Mouse (Mus musculus): ENCODE measurements around the gene Lpar3. TPM values are rescaled to one million over a fixed set of nuclear protein-coding genes. Genes with fewer than 3 reads are reported as not detected.

The Lpar3 gene
- polyA plus RNA-seq, 3 experiments from 2014 or later, result 0.23 TPM; not detected in 2

GRCm38 (mm10) chr3:146316293-146316692 is 95.5 kb downstream of the Lpar3 start:
- ATAC-seq, result no peak

- no peak for ATAC-seq
Observed at GRCm38 (mm10) chr3:146317366-146317765, 96.6 kb downstream of the Lpar3 start.

DNA sequence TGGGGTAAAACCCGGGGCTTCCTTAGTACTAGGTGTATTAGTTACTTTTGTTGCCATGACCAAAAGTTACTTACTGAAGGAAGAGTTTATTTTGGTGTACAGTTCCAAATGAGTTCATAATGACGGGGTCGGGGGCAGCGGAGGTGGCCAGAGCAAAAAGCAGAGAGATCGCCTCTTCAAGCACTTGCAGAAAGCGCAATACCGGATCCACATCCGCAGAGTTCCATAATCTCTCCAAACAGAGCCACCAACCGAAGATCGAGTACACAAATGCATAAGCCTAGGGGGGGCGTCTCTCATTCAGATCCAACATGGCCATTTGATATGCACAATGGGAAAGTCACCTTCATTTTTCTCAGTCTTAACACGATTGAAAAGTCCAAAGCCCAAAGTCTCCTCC is 97.1 kb downstream of the Lpar3 start:
- no peak for ATAC-seq

- no peak for ATAC-seq
Observed at GRCm38 (mm10) chr3:146318520-146318938, 97.8 kb downstream of the Lpar3 start.

DNA sequence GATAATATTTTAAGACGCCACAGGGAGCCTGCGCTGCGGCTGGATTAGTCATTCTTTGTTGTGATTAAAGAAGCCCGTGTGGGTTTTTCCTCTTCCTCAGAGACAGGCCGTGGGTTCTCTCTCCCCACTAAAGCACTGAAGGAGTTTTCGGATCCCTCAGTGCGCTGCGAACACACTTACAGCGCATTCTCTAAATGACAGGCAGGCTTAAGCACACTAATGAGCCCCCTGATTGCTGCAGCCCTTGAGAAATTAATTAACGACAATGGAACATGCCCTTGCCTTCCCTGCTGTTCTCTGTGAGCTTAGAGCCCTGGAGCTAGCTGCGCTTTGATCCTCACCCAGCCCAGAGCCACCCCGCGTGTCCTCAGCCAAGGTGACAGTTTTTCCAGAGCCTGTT is 98.2 kb downstream of the Lpar3 start:
- ATAC-seq, result no peak

DNA sequence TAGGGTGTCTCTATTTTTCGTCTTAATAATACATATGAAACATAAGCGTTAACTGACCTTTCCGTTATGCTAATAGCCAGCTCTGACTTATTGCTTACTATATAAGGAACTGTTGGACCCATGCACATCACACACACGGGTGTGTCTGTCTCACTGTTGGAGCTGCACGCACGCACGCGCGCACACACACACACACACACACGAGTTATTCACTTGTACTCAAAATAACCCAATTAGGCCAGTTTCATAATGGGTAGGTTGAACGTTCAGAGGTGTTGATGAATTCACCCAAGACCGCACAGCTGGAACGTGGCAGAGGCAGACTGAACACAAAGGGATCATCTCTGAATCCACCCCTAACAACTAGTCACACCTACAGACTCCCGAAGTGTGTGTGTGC is 98.7 kb downstream of the Lpar3 start:
- no peak for ATAC-seq

DNA sequence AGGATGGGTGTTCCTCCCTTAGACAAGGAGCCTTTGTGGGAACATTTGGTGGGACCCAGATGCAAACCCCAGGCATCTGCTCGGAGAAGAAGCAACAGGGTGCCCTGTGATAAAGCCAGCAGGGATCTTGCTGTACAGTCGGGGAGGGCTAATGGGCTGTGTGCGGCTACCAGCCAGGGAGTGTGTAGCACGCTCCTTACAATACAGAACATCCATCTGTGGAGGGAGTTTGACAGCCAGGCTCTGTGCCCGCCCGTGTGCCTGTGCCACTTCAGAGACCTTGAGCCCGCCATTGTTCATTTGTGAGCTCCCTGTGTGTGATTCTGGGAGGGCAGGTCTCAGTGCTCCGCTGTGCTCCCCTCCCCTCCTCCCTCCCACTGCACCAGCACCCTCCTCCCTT is 104.2 kb downstream of the Lpar3 start:
- ATAC-seq, result no peak

DNA sequence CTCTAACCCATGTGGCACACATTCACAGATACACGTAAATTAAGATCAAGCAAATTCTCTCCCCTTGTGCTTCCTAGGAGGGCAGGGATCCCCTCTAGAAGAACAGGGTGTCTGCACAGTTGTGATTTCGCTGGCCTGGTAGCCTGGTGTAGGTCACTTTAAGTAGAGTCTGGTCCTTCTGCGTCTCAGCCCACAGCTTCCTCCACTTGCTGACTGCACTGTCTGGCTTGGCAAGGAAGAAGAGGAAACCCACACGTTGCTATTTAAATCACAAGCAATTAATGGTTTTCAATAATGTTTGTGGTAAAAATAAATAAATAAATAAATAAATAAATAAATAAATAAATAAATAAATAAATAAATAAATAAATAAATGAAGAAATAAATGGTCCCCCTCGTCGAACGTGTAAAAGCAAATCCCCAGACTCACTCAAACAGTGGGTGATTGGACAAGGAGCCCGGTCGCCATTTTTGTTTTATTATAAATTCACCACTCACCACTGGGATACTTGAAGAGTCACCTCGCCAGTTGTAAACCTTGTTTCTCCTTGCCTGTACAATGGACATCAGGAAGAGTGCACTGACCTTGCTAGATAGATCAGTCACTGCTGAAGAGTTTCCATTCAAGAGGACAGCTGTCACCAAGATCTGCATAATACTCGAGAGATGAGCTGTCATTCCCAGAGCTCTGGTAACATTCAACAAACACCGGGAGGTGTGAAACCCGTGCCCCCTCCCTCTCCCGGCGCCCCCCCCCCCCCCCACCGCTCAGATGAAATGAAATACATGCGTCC is 106.2 kb downstream of the Lpar3 start:
- no peak for ATAC-seq

- peak; percentile 93 for ATAC-seq
Observed at GRCm38 (mm10) chr3:146327537-146328255, 106.9 kb downstream of the Lpar3 start.

DNA sequence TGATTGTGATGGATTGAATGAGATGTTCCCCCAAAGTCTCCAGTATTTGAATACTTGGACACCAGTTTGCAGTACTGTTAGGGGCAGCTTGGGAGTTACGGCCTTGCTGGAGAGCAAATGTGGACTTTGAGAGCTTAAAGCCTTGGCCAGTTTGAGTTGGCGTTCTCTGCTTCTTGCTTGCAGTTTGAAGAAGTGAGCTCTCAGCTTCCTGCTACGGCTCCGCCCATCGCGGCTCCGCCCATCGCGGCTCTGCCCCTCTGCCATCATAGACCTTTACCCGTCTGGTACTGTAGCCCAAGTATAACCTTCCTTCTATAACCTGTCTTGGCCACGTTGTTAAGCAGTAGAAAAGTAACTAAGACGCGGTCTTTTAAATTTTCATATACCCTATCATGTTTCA is 108.0 kb downstream of the Lpar3 start:
- ATAC-seq, result peak; percentile 75

DNA sequence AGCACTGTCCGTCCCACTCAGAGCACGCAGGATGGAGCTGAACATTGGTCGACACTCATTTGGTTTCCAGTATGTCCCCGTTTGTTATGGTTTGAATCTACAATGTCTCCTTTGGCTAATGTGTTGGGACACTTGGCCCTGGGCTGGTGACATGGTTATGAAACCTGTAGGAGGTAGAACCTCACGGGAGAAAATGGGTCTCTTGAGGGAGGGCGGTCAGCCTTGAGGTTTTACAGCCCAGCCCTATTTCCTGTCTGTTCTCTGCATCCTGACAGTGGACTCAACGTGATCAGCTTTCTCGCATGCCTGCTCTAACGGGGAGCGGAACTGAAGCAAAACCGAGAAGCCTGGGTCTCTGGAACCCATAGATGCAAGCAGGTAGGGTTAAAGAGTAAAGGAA is 111.1 kb downstream of the Lpar3 start:
- no peak for ATAC-seq

DNA sequence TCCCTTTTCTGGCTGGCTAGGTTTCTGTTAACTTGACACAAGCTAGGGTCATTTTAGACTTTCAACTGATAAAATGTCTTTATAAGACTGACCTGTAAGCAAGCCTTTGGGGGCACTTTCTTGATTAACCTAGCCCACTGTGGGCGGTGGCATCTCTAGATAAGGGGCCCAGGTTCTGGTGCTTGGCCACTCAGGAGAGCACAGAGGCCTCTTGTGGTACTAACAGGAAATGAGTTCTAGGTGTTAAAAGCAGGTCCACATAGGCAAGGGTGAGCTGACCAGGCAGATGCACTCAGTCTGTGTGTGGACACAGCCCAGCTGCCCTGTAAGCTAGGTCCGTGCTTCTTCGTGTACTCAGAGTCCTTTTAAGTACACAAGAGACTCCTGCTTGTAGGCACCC is 112.5 kb downstream of the Lpar3 start:
- no peak for ATAC-seq

GRCm38 (mm10) chr3:146334070-146334469 is 113.3 kb downstream of the Lpar3 start:
- no peak for ATAC-seq

Other genes starting within 250 kb of the Lpar3 start
- under 1 TPM in 1 of 3 experiments, not detected in 2; 0.13 TPM for gene Syde2, start 233.1 kb upstream of the Lpar3 start, polyA plus RNA-seq (2017; shearing (Covaris generic))
- under 1 TPM in 1 of 3 experiments, not detected in 2; 0.44 TPM for gene Wdr63, start 112.8 kb upstream of the Lpar3 start, polyA plus RNA-seq (2017; shearing (Covaris generic))
- 1 to 10 TPM; 2.2 to 6.8 (median 4.7) TPM for gene Mcoln3, start 103.5 kb upstream of the Lpar3 start, polyA plus RNA-seq (2017; shearing (Covaris generic))
- 1 to 10 TPM; 3.9 to 8.4 (median 7.9) TPM for gene Mcoln2, start 71.1 kb upstream of the Lpar3 start, polyA plus RNA-seq (2017; shearing (Covaris generic))
- 1 to 10 TPM in 2 of 3 experiments, under 1 TPM in 1; 0.91 to 1.3 (median 1.1) TPM for gene Ssx2ip, start 183.7 kb downstream of the Lpar3 start, polyA plus RNA-seq (2017; shearing (Covaris generic))
- 10 to 100 TPM in 1 of 3 experiments, 1 to 10 TPM in 2; 5.9 to 10.2 (median 7.2) TPM for gene Ctbs, start 228.8 kb downstream of the Lpar3 start, polyA plus RNA-seq (2017; shearing (Covaris generic))

All from inflammation-experienced regulatory T-cells, adult 6 months (primary cell).